Mouse (Mus musculus) heart, postnatal 25 days (tissue): ENCODE results near the gene Lhx5. TPM values are rescaled to one million over a fixed set of nuclear protein-coding genes. Genes with fewer than 3 reads are reported as not detected.

Experiments used
- DNase-seq: peaks from one replicate; pipeline ENCODE4 v3.0.0; 2022; ENCODE audit warnings: low spot score
- intact Hi-C: fragments of 180-260 bp; cut with DNase I; formaldehyde crosslinking; loops from one replicate; pipeline ENCODE4 v1.15.1; 2025
- total RNA-seq, 2 experiments: library from RNA; stranded (reverse); gene quantifications; 2 replicates each; pipeline ENCODE4 v1.2.3; 2021

Gene Lhx5
- total RNA-seq, 2 experiments from 2014 or later, result not detected

DNA sequence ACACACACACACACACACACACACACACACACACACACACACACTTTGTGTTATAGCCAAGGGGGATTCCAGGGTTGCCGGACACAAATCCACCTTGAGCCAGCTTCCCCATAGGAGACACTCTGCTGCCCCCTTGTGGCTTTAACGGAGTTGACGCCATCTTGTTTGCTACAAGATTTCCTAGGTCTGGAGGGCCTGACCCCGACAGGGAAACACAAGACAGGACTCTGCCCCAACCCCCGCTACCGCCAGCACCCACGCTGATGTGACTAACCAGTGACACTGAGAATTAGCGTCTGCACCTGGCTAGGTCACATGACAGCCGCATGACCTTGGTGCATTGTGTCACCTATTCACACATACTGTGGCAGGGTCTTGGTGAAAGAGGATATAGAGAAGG is 26.1 kb downstream of the Lhx5 start:
- intact Hi-C loops, result no loop called here
- DNase-seq, result no peak

GRCm38 (mm10) chr5:120459133-120459532 is 27.6 kb downstream of the Lhx5 start:
- DNase-seq, result no peak
- intact Hi-C loops, result no loop called here

DNA sequence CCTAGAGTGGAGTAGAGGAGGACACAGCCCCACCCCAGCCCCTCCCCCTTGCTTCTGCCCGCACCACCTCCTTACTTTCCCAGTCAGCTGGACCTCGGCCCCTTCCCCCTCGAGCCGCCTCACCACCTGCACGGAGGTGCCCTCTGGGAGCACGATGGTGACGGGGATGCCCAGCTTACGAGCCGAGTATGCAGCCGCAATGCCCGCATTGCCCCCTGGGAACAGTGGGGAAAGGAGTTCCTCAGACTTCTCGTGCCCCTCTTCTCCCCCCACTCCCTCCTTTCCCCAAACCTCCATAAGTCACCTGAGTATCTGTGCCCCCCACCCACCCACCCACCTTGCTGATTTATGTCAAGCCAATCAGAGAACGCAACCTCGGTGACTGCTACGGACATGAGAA is 30.4 kb downstream of the Lhx5 start:
- intact Hi-C loops, result no loop called here
- DNase-seq, result no peak

- intact Hi-C loops, result no loop called here
- DNase-seq, result no peak
Measured at GRCm38 (mm10) chr5:120464321-120464720, 32.8 kb downstream of the Lhx5 start.

DNA sequence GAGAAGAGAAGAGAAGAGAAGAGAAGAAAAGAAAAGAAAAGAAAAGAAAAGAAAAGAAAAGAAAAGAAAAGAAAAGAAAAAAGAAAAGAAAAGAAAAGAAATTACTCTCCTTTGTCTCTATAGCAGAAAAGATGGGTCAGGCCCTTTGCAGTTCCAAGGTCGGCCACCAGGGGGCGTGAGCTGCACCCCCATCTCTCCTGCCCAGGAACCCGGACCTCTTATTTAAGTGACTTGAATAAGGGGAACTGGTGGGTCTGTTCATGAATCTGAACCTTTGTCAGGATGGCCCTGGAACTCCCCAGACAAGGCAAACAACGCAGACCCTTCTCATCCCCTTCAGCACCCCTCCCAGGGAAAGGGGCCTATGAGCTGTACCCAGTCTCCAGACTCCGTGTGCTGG is 33.6 kb downstream of the Lhx5 start:
- DNase-seq, result no peak
- intact Hi-C loops, result no loop called here

DNA sequence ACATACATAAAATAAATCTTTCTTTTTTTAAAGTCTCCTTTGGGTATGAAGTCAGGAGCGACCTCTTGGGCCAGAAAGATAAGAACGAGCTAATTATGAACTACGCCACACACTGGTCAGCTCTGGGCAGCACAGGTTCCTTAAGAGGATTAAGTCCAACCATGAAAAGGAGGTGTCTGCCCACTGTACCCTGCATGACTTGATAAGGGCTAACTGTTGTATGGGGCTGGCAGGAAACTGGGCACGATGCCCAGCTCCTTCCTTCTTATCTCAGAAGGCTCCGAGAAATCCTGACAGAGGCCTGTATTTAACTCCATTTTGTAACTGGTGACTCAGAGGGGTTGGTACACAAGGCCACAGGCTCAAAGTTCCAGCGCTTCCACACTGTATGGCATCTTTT is 34.4 kb downstream of the Lhx5 start:
- DNase-seq, result peak; percentile 31
- intact Hi-C loops, result no loop called here

- intact Hi-C loops, result no loop called here
- DNase-seq, result no peak
Measured at GRCm38 (mm10) chr5:120467026-120467425, 35.5 kb downstream of the Lhx5 start.

- DNase-seq, result no peak
- intact Hi-C loops, result no loop called here
Measured at GRCm38 (mm10) chr5:120468336-120468735, 36.8 kb downstream of the Lhx5 start.

DNA sequence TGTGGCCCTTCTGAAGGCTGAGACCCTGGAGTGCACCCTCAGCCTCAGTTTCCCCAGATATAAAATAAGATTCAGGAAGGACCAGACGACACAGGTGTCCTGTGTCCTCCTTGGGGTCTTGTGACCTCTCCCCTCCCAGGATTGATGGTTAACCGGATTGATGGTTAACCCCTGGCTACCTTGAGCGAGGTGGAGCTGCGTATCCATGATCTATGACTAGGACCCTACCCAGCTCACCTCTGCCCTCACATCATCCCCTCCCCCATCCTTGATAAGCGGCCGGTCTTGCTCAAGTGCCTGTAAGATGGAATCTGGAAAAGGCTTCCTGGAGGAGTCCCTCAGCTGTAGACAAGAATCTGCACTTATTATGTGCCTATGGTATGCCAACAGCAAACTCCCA is 37.3 kb downstream of the Lhx5 start:
- intact Hi-C loops, result no loop called here
- no peak for DNase-seq

- no peak for DNase-seq
- intact Hi-C loops, result no loop called here
Measured at GRCm38 (mm10) chr5:120471538-120471937, 40.0 kb downstream of the Lhx5 start.

GRCm38 (mm10) chr5:120472770-120473169 is 41.3 kb downstream of the Lhx5 start, which contains the start of gene Sdsl:
Gene Sdsl (minus strand): TSS chr5:120472810.
- no peak for DNase-seq
- intact Hi-C loops, result no loop called here

DNA sequence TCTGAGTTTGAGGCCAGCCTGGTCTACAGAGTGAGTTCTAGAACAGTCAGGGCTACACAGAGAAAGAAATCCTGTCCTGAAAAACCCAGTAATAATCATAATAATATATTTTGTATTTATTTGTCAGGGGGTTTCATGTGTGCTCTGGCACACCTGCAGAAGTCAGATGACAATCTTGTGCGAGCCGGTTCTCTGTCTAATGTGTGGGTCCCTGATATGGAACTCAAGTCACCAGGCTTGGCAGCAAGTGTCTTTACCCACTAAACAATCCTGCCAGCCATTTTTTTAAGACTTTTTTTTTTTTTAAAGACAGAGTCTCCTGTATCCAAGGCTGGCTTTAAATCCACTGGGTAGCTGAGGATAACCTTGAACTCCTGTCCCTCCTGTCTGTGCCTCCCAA is 41.9 kb downstream of the Lhx5 start:
- DNase-seq, result no peak
- intact Hi-C loops, result no loop called here

DNA sequence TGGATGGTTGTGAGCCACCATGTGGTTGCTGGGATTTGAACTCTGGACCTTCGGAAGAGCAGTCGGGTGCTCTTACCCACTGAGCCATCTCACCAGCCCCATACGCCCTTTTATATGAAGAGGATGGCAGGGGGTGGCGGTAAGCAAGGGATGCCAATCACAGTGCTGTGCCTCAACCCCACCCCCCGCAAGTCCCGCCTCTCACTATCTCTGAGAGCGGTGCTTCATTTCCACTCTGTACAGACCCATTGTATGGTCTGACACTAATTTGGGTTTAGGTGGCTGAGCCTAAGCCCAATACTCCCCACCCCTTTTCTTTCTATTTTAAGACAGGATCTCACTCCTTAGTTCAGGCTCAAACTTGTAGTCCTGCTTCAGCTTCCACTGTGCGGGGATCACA is 44.4 kb downstream of the Lhx5 start:
- intact Hi-C loops, result no loop called here
- DNase-seq, result no peak

GRCm38 (mm10) chr5:120476296-120476695 is 44.8 kb downstream of the Lhx5 start, which contains the start of gene Sds:
Gene Sds (plus strand): TSS chr5:120476526.
- DNase-seq, result no peak
- intact Hi-C loops, result no loop called here

DNA sequence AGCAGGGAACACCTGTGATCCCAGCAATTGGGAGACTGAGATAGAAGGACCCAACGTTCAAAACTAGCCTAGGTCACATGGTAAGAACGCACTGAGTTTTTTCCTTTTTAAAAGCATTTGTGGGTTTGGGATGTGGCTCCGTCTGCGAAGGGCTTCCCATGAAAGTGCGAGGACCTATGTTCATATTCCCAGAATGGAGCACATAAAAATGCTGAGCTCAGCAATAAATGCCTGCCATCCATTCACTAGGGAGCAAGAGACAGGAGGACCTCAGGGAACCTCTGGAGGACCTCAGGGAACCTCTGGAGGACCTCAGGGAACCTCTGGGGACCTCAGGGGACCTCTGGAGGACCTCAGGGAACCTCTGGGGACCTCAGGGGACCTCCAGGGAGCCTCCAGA is 46.5 kb downstream of the Lhx5 start:
- intact Hi-C loops, result no loop called here

DNA sequence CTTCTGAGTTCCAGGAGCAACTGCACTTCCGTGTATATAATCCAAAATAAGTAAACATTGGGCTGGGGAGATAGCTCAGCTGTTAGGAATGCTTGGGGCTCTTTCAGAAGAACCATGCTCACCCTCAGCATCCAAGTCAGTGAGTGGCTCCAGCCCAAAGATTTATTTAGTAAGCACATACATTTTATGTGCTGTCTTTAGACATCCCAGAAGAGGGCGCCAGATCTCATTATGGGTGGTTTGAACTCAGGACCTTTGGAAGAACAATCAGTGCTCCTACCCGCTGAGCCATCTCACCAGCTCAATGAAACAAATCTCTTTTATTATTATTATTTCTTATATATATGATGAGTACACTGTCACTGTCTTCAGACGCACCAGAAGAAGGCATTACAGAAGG is 48.0 kb downstream of the Lhx5 start:
- intact Hi-C loops, result no loop called here
- no peak for DNase-seq

More for the DNA sequence above, 46.5 kb downstream of the Lhx5 start:
- no peak for DNase-seq

GRCm38 (mm10) chr5:120481205-120481604 is 49.7 kb downstream of the Lhx5 start:
- no peak for DNase-seq

GRCm38 (mm10) chr5:120483399-120483798 is 51.9 kb downstream of the Lhx5 start:
- no peak for DNase-seq
- intact Hi-C loops, result no loop called here

More at GRCm38 (mm10) chr5:120481205-120481604, 49.7 kb downstream of the Lhx5 start:
- intact Hi-C loops, result no loop called here

DNA sequence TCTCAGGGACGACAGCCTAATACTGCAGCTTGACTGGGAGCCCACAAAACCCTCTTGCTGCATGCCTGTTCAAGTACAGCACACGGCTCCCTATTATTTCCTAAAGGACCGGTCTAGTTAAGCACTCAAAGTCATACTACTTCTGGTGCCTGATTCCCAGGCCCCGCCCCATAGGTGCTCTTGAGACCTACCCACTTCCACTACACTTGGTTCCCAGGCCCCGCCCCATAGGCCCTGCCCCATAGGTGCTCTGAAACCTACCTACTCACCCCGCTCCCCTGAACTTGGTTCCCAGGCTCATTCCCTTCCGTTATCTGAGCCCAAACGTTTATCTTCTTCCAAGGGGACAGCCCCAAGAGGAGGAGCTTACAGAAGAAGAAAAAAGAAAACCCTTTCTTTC is 56.3 kb downstream of the Lhx5 start:
- no peak for DNase-seq
- intact Hi-C loops, result no loop called here

DNA sequence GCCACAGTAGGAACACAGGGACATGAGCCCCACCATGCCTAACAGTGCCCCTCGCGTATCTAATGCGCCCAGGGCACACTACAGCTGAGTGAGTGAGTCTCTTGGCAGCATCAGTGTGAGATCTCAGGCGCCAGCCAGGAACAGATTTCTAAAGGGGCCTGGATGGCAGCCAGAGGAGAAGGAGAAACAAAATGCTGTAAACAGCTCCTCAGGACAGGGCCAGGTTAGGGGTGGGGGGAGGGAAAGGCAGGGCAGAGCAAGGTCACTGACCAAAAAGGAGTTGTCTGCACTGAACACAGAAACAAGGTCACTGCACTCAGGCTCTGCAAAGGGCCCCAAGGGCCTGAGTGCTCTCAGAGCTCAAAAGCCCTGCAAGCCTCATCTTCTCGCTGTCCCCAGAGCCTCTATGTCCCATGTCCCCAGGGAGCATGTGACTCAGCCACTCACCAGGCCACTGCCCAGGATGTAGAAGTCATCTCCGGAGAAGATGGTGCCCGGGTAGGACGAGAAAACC is 59.2 kb downstream of the Lhx5 start:
- intact Hi-C loops, result no loop called here
- no peak for DNase-seq
